Mouse (Mus musculus) kidney, adult 2 months (tissue): ENCODE measurements around the gene Syce2. TPM values are rescaled to one million over a fixed set of nuclear protein-coding genes. Genes with fewer than 3 reads are reported as not detected.
"Not testable (repeated sequence)": the region's sequence is repeated elsewhere in the genome, so short reads cannot be mapped to it uniquely, and the experiment has no call there.

Experiments
- DNase-seq: peaks from one replicate; pipeline ENCODE4 v3.0.0; 2021
- H3K27ac ChIP-seq: fragments of 200-500 bp; 2 replicates; pipeline ENCODE4 v1.5.1; 2012; ENCODE audit warnings: low read depth, low read length, control low read depth, inconsistent platforms; ENCODE audit not compliant: insufficient read depth
- H3K27me3 ChIP-seq: fragments of 200-500 bp; replicated peaks from 2 replicates; pipeline ENCODE4 v1.6.1; 2012; ENCODE audit warnings: mild to moderate bottlenecking, moderate library complexity, low read length, inconsistent platforms; ENCODE audit not compliant: control insufficient read depth, insufficient read depth
- H3K36me3 ChIP-seq: fragments of 200-500 bp; 2 replicates; pipeline ENCODE4 v1.6.1; 2012; ENCODE audit warnings: mild to moderate bottlenecking, moderate library complexity, low read length, inconsistent platforms; ENCODE audit not compliant: control insufficient read depth, insufficient read depth
- H3K4me1 ChIP-seq: fragments of 200-500 bp; 2 replicates; pipeline ENCODE4 v1.6.1; 2011; ENCODE audit warnings: low read length; ENCODE audit not compliant: control insufficient read depth, insufficient read depth
- H3K4me3 ChIP-seq: fragments of 200-500 bp; 2 replicates; pipeline ENCODE4 v1.5.1; 2011; ENCODE audit warnings: mild to moderate bottlenecking, low read depth, low read length, control low read depth; ENCODE audit not compliant: insufficient read depth
- CTCF ChIP-seq: fragments of 200-500 bp; conservative IDR thresholded peaks from 2 replicates; pipeline ENCODE4 v1.5.1; 2011; ENCODE audit warnings: low read depth, mild to moderate bottlenecking, control low read depth, low read length, moderate library complexity, mixed read lengths; ENCODE audit not compliant: insufficient read depth, insufficient read length
- POLR2A ChIP-seq: fragments of 200-500 bp; IDR thresholded peaks from one replicate; pipeline ENCODE4 v1.6.1; 2011; ENCODE audit warnings: low read depth, low read length, control low read depth
- WGBS: fragments of 180-500 bp; shearing (Covaris S2); methylation state at CpG from one replicate; pipeline ENCODE4 v1.1.7; 2018; 5-methylcytosine and 5-hydroxymethylcytosine counted together
- polyA plus RNA-seq: library from polyadenylated mRNA; depleted of rRNA; stranded (reverse); fragments of >200 nt; gene quantifications from 2 replicates; pipeline ENCODE4 v1.2.3, GENCODE M21; 2012

The Syce2 gene
- polyA plus RNA-seq, 1 experiment: 1.7 TPM

DNA sequence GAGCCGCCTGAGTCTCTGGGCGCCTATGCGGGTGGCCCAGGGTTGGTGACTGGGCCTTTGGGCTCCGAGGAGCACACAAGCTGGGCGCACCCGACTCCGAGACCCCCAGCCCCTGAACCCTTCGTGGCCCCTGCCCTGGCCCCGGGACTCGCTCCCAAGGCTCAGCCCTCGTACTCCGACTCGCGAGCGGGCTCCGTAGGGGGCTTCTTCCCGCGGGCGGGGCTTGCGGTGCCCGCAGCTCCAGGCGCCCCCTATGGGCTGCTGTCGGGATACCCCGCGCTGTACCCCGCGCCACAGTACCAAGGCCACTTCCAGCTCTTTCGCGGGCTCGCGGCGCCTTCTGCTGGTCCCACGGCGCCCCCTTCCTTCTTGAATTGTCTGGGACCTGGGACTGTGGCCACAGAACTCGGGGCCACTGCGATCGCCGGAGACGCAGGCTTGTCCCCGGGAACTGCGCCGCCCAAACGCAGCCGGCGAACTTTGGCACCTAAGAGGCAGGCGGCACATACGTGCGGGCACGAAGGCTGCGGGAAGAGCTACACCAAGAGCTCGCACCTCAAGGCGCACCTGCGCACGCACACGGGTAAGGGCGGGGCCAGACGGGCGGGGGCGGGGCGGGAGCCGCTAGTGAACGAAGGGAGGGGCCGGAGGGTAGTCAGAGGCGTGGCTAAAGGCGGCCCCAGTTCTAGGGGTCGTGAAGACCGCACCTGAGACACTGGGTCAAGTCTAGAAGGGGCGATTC lies 31.2 kb downstream of the Syce2 start:
- WGBS: under 1% methylated on average over 68 of the region's 68 CpGs
- TF ChIP-seq CTCF: peak; percentile 69
- TF ChIP-seq POLR2A: no peak
- Histone ChIP-seq H3K27ac (peak overlapping the region; percentile 88), H3K36me3 (no peaks in the 10 kb centered on the region), H3K4me1 (no peaks in the 10 kb centered on the region; the same call in 1 of the 2 replicates), H3K27me3 (no peaks in the 10 kb centered on the region), H3K4me3 (peak overlapping the region; percentile 75)
- DNase-seq: peak; percentile 97

DNA sequence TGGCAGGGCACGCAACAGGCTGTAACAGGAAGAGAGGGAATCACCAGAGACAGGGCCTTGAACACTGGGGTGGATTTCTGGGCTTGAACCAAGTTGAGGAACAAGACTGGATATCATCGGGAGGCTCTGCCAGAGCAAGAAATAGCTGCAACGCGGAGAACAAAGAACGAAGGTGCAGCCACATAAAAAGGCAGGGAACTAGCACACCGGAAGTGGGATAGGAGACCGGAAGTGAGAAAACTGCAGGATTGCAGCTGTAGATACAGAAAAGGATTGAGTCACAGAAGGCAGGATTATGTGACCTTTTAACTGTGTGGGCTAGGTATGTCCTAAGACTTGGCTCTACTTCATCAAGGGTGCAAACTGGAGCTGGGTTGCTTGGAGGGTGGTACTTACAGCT lies 32.4 kb downstream of the Syce2 start:
- Histone ChIP-seq H3K27me3 (no peaks in the 10 kb centered on the region), H3K4me1 (no peaks in the 10 kb centered on the region; the same call in 1 of the 2 replicates), H3K4me3 (no peak overlapping the region), H3K27ac (no peak overlapping the region), H3K36me3 (no peaks in the 10 kb centered on the region)
- DNase-seq: no peak
- WGBS: 85% methylated on average over 7 of the region's 7 CpGs
- no peak for TF ChIP-seq POLR2A
- TF ChIP-seq CTCF: no peak

DNA sequence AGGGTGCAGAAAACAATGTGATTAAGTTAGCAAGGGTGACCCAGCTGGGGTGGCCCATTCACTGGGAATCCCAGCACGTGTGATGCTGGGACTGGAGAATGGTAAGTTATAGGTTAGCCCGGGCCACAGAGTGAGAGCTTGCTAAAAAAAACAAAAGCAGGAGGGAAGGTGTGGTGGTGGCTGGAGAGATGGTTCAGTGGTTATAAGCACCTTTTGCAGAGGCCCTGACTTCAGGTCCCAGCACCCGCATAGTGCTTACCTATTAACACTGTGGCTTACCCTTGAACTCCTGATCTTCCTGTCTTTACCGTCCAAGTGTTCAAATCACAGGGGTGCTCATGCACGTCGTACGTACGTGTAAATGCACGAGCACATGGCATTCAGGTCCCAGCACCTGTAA lies 35.1 kb downstream of the Syce2 start:
- 77% methylated on average over 9 of the region's 9 CpGs for WGBS
- Histone ChIP-seq H3K27ac (no peak overlapping the region), H3K4me3 (no peak overlapping the region), H3K4me1 (no peaks in the 10 kb centered on the region; the same call in 1 of the 2 replicates), H3K36me3 (no peaks in the 10 kb centered on the region), H3K27me3 (no peaks in the 10 kb centered on the region)
- no peak for DNase-seq
- TF ChIP-seq CTCF: no peak
- no peak for TF ChIP-seq POLR2A

DNA sequence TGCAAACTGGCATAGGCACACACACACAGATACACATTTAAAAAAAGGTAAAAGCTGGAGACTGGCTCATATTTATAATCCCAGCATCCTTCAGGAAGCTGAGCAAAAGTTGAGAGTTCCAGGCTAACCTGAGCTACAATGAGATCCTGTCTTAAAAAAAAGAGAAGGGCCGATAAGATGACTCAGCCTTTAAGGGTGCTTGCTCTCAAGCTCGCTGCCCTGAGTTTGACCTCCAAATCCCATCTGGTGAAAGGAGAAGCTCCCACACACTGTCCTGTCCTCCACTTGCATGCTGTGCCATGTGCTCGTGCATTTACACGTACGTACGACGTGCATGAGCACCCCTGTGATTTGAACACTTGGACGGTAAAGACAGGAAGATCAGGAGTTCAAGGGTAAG lies 35.6 kb downstream of the Syce2 start:
- Histone ChIP-seq H3K27me3 (no peaks in the 10 kb centered on the region), H3K4me3 (no peak overlapping the region), H3K27ac (no peak overlapping the region), H3K4me1 (no peaks in the 10 kb centered on the region; the same call in 1 of the 2 replicates), H3K36me3 (no peaks in the 10 kb centered on the region)
- TF ChIP-seq POLR2A (no peak), CTCF (no peak)
- WGBS: 47% methylated on average over 8 of the region's 8 CpGs
- no peak for DNase-seq

DNA sequence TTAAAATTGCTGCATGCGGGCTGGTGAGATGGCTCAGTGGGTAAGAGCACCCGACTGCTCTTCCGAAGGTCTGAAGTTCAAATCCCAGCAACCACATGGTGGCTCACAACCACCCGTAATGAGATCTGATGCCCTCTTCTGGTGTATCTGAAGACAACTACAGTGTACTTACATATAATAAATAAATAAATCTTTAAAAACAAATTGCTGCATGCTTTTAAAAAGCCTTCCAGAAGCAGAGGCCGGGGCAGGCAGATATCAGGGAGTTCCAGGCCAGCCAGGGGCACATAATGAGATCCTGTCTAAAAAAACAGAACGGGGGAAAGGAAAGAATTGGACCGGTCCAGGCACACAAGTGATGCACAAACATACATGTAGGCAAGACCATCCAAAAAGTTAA lies 36.1 kb downstream of the Syce2 start:
- not testable (repeated sequence) for H3K27ac ChIP-seq, H3K4me1 ChIP-seq, H3K27me3 ChIP-seq, DNase-seq, H3K36me3 ChIP-seq
- H3K4me3 ChIP-seq: peak overlapping the region; percentile 20; the same call in 1 of the 2 replicates
- 12% methylated on average over 7 of the region's 7 CpGs for WGBS

DNA sequence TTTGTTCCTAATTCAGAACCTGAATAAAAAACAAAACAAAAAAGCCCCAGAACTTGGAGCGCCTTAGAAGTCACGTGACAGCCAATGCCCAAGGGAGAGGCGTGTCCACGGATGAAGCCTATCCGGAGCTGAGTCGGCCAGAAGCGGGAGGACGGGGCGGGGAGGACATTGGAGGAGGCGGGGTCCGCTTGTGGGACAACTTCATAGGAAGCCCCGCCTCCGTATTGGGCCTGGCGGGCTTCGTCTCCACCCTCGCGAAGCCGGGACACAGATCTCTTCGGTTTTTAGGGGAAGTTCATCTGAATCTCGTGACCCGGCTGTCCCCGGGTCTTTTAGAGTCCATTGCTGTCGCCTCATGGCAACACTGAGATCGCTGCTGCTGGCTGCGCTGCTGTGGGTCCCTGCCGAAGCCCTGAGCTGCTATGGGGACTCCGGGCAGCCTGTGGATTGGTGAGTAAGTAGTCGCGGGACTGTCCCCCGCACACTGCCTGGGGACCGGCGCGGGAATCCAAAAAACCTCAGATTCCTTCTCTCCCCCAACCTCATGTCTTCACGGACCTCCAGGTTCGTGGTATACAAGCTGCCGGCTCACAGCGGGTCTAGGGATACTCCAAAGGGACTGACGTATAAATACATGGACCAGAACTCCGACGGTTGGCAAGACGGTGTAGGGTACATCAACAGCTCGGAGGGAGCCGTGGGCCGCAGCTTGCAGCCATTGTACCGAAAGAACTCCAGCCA lies 36.7 kb downstream of the Syce2 start, which contains the start of gene Dnase2a:
Gene Dnase2a, plus strand, starts transcription at position 140 of the 741 bp plus-strand sequence.
- Histone ChIP-seq H3K27me3 (no peaks in the 10 kb centered on the region), H3K27ac (no peak within 1 kb of the TSS), H3K4me1 (no peaks in the 10 kb centered on the region; the same call in 1 of the 2 replicates), H3K36me3 (no peaks in the 10 kb centered on the region), H3K4me3 (peak within 1 kb of the TSS; percentile 54)
- 2% methylated on average over 45 of the region's 45 CpGs for WGBS
- TF ChIP-seq CTCF: no peak
- no peak for TF ChIP-seq POLR2A
- DNase-seq: peak; percentile 99

DNA sequence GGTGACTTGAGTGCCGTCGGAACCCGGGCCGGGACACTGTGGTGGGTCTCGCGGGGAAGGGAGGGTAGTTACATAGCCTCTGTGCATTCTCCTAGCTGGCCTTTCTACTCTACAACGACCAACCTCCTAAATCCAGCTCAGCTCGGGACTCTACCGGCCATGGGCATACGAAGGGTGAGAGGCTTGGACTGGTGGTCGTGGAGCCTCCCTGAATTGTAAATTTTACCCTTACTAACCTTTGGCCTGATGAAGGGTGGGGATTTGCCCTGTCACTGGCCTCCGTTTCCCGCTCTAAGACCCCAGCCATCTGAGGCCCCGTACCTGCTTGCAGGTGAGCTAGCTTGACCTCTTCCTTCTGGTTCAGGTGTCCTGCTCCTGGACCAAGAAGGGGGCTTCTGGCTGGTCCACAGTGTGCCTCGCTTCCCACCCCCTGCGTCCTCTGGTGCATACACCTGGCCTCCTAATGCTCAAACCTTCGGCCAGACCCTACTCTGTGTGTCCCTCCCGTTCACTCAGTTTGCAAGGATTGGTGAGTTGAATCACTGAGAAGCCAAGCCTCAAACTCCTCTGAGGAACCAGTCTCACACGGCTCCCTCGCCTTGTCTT lies 37.4 kb downstream of the Syce2 start:
- Histone ChIP-seq H3K27ac (no peak overlapping the region), H3K27me3 (no peaks in the 10 kb centered on the region), H3K36me3 (no peaks in the 10 kb centered on the region), H3K4me3 (peak overlapping the region; percentile 54), H3K4me1 (no peaks in the 10 kb centered on the region; the same call in 1 of the 2 replicates)
- no peak for DNase-seq
- TF ChIP-seq CTCF (no peak), POLR2A (no peak)
- 60% methylated on average over 20 of the region's 20 CpGs for WGBS
